Mouse (Mus musculus) cortical plate, adult 2 months (tissue): ENCODE results near the gene Ranbp2.

Experiments used
- CTCF ChIP-seq: fragments of 200-500 bp; IDR thresholded peaks from 2 replicates; pipeline ENCODE4 v1.5.1; 2011; ENCODE audit warnings: mild to moderate bottlenecking, control low read depth, low read length; ENCODE audit not compliant: insufficient read depth; ENCODE audit errors: extremely low read depth
- POLR2A ChIP-seq: fragments of 200-500 bp; IDR thresholded peaks from 2 replicates; pipeline ENCODE4 v1.6.1; 2011; ENCODE audit warnings: mild to moderate bottlenecking, low read length, control low read depth; ENCODE audit not compliant: insufficient read depth; ENCODE audit errors: extremely low read depth

GRCm38 (mm10) chr10:58491031-58491430, 44.3 kb downstream of the Ranbp2 start:
- no peak for TF ChIP-seq POLR2A
- TF ChIP-seq CTCF: no peak
